Mouse (Mus musculus) thymus, postnatal 14 days (tissue): ENCODE measurements around the gene Dmap1.

ENCODE experiments used
- DNase-seq: peaks from one replicate; pipeline ENCODE4 v3.0.0; 2021

The Dmap1 gene

DNA sequence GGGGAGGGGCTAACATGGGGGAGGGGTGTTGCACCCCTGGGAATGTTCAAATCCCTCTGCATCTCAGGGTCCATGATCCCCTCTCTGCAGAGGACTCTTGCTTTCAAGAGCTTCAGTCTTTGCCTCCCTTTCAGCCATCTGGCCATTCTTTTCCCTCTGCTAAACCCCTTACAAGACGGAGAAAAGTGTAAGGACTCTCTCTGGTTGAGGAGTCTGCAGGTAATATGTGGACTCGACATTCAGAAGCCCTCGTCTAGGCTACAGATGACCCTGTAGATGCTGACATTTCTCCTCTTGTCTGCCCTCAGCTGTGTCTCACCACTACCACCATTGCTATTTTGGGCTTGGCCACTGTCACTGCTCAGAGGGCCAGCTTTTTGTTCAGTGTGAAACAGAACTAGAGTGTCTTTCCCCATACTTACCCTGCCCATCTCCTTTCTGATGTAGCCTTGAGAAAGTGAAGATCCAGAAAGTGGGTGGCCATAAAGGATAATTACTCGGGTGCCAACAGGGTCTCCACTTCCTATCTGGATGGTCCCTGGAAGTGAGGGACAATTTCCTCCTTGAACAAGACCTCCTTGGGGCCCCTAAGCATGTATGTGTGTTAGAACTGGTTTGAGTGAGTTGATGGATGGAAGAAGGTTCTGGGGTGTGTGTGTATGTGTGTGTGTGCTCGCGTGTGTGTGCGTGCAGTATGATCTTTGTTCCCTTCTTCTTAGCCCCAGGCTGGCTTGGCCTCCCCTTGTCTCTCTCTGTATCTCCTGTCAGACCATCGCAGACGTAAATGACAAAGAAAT, 27.2 kb downstream of the Dmap1 start:
- no peak for DNase-seq

DNA sequence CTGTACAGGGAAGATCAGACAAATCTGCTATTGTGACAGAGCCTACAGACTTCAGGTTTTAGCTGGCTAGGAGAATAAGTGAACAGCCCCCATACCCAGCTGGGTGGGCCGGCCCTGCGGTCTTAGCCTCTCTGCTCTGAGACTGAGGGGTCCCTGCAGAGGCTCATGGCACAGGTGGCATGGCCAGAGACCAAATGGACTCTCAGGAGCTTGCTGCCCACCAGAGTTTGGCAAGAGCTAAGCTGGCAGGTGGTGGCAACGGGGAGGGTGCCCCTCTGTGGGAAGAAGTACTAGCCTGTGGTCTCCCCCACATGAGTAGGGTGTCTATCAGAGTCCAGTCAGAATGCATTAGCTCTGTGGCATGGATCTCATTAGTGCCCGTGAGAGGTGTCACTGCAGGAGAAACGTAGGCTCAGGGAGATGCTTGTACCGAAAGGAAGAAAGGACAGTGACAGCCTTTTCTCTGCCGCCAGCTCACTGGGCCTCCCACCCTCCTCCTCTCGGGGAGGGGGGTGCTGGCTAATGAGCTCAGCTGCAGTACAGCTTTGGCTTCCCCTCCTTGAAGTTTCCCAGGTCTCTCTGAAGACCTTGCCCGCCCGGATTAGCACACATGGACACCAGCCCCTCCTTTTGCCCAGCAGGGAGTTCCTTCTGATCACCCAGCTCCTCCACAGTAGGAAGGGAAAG, 27.9 kb downstream of the Dmap1 start:
- DNase-seq, result no peak

DNA sequence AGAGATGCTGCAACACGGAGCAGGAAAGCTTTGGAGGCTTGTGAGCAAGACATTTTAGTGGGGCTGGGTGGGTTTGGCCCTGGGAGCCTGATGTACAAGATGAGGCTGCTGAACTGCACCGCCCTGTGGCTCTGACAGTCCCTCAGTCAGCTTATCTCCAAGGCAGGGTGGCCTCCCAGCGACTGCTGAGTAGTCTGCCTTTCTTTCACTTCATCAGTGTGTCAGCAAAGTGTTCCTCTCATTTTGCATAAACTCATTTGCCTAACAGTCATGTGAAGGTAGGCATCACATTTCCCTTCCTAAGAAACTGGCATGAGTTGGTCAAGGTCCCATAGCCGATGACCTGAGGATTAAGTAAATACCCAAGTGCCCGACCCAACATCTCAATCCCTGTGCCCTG, 29.3 kb downstream of the Dmap1 start:
- no peak for DNase-seq

DNA sequence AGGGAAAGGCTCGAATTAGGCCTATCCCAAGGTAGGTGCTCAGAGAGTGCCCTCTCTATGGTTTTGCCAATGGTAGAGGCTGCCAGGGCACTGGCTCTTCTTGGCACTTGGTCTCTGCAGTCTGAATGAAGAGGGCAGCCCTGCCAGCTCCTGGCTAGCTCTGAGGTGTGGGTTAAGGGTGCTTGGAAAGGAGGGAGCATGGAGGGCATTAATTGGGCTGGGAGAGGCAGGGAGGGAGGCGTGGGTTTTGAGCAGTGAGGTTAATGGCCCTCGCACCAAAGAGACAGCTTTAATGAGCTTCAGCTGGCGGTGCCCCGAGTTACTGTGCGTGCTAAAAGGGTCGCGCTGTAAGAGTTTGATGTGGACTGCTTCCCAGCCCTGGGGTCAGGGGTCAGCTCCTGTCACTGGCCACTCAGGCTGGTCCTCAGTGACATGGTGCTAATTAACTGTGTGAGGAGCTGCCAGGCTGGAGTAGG, 30.4 kb downstream of the Dmap1 start:
- DNase-seq, result no peak

DNA sequence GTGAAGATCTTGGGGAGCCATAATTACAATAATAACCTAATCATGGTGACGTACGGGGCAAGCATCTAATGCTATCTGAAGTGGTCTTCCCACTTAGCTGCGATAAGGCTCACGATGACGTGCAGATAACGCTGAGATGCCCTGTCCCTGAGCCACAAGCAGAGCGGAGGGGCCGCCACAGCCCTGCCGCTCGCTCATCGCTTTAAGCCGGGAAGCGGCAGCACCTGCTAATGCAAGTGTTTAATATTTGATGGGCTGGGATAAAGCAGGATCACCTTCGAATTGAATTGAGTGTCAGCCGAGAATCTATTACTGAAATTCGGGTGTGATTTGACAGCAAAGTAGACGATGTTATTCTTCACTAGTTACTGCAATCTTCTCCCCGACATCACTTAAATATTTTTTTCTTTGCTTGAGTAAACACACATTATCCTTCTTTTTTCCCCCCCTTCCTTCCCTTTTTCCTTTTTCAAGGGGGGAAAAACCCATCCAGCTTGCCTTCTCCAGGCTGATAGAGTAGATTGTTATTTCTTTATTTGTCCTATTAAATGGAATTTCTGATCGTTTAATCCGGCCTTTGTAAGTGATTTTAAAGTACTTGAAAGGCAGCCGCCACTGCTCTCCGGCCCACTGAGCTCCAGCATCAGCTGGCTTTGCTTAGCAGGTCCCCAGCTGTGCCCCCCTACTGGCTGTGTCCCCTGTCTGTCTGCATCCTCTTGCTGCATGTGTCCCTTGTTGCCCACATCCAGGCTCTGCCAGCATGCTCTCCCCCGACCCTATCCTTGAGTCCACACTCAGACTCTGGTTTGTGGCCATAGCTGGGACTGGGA, 34.9 kb downstream of the Dmap1 start:
- DNase-seq, result no peak

DNA sequence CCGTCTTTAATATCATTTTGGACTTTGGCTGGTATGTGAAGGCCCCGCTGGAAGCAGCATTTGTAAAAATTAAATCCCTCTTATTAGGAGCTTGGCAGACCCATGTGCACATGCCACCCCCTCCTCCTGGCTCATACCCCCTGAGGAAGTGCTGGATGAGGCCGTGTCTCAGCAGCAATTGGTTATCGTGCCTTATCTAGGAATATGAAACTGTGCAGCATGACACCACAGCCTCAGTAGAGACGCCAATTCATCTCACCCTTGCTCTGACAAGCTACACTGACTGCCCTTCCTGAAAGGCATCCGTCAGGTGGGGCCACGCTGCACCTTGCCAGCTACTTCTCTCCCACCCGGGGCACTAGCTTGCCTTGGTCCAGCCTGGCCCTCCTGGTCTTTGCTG, 35.6 kb downstream of the Dmap1 start:
- no peak for DNase-seq

DNA sequence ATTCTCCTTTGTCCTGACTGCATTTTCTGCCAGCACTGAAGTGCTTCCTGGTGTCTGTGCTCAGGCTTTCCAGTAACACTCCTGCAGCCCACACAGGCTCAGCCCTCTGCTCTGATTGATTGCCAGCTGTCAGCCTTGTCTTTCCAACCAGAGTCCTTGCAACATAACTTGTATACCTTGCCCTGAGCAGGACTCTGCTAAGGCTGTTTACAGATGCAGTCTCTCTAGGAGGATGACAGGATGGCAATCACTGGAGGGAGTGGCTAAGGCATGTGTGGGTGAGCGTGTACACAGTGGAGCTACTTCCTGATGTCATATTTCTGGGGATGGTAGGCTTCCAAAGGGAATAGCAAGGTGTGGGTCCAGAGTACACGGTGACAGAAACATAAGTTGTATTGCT, 36.2 kb downstream of the Dmap1 start:
- DNase-seq, result no peak

DNA sequence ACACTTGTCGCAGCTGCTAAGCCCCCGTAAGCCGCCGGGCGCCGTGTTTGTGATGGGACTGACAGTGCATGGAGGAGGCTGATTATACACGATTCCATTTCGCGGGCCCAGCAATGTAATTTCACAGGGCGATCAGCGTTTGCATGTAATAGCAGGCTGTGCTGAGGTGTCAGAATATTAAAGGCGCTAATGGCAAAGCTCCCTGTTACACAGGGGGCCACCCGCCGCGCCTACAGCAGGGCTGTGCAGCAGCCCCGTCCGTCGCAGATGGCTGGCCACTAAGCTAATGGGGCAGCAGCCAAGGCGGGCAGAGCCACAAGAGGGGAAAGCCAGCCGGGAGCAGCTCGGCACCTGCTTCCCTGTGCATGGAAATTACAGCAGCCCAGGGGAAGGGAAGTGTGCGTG, 37.0 kb downstream of the Dmap1 start:
- DNase-seq, result no peak

DNA sequence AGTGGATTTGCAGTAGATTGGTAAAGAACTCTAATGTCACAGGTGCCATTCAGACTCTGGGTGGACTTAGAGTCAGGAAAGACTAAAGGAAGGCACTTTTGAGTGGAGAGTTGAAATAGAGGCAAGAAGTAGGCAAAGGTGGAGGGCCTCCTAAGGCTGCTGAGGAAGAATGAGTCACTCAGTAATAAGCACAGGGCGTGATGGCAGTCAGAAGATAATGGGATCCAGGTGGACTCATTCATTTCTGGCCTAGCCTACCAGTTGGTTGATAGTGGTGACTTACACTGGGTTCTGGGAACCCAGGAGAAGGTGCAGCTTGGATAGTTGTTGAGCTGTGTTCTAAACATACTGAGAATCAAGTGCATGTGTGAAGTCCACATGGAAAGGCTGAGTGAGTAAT, 40.3 kb downstream of the Dmap1 start:
- no peak for DNase-seq

DNA sequence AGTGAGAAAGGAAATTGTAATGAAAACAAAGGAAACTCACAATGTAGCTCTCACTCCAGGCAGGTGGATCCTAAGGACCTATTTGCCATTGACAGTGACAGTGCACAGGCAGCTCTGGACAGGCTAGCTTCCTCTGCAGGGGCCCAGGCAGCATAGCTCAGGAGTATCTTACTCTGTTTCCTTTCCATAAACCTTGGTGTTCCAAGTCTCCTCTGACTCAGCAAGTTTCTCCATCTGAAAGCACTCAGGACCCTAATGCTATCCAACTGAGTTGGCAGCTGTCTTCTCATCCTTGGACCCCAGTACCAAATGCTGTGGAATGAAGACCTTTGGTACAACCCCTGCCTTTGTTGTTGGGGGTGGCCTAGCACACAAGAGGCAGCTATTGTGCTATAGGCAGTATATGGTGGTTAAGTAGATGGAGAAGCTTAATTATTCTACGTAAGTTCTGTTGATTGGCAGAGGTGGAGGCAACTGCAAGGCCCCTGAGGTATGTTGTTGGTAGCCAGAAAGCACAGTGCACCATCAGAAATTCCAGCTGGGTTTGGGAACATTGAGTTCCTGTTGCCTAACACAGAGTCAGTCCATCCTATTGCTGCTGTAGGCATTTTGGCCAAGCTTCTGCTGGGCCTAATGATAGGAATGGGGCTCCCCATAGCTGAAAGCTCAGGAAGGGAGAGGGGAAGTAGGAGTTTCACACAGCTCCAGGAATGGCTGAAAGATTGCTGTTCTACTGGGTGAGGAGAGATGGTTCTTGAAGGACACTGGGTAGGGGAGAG, 41.0 kb downstream of the Dmap1 start:
- DNase-seq, result no peak

DNA sequence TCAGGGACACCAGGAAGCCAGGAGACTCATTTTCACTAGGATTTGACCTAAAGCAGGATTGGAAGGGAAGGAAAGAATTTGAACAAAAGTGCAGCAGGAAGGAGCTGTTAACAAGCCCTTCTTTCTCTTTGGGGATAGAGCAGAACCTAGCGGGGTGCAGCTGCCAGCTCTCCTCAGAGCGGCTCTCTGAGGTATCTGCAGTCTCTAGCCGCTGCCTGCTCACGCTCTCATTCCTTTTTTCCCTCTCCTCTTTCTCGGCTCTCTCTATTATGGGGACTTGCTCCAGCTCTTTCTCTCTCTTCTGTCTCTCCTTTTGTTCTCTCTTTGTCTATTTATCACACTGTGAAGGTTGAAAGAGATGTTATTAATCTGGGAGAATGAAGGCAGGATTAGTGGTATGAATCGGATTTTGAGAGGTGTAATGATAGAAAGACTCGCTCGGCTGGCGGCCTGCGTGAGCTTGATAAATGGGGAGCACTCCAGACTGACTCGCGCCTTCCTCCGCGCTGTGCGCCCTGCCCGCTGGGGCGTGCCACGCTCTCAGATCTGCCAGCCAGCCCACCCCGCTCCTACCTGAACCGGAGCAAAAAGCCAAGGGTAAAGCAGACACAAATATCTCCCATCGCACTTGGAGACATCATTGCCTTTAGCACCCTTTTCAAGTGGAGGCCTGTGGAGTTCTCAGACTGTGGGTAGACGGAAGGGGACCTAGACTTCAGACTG, 45.0 kb downstream of the Dmap1 start:
- no peak for DNase-seq

DNA sequence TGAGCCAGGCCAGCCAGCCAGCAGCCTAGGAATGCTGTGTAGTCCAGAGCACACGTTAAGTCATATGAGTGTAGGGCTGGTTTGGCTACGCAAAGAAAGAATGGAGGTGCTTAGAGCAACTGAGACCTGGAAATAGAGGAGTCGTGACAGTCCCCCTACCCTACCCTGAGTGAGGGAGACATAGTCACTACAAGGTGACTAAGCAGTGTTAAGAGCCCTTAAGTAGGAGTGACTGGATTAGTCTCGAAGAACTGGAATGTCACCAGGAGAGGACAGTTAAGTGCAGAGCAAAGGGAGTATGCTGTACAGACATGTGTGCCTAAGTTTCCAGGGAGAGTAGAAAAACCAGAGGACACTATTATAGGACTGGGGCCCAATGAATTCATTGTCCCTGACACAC, 45.9 kb downstream of the Dmap1 start:
- DNase-seq, result no peak

DNA sequence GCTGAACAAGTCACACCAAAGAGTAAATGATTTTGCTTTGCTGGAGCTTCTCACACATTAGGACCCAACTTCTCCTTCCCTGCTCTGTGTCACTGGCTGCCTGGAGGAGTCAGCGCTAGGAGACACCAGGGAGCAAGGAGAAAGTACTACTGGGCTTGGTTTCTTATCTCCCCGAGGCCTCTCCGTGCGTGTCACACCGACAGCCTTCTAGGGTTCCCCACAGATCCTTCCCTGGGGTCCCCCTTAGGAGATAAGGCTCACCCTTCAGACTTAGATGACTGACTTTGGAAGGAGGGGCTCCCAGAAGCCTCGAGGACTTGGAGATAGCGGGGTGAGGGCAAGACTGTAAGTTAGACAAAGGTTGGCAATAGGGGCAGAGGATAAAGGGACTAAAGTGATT, 47.4 kb downstream of the Dmap1 start:
- no peak for DNase-seq

DNA sequence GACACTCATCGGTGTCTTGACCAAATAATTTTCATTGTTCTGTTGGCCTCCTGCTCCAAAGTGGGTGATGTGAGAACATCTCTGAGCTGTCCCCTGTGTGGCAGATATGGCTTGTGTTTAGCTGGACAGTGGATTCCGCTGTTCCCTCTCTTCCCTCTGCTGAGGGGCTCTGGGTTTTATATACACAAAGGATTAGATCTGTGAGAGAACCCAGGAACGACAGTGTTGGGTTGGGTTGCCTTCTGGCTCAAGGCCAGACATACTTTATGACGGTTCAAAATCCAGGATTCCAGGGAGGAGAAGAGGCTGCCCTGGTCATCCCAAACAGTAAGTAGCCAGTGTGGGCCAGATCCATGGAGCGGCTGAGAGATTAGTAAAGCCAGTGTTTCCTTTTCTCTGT, 48.5 kb downstream of the Dmap1 start:
- DNase-seq, result no peak

DNA sequence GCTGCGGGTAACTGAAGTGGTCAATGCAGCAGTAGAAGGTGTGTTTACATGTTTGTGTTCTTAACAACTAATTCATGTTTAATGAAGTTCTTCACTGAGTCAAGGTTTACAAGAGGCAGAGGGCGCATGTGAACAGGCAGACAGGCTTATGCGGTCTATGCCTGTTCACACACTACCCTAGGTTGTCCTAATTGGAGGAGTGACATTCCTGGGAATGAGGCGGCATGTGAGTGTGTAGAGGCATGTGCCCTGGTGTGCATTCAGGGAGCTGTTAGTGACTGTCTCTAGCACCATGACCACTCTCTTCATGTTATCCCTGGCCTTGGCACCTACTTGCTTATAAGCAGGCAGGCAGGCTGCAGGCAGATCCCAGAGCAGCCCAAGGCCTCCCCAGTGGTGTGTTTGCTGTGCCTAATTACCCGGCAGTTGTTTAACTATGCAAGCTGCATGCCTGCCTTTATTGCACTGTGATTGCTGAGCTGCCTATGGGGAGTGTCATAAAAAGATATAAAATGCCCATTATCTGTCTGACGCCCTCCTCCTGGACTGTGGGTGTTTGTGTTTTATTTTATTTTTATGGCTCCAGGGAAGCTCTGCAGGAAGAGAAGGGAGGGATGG, 51.9 kb downstream of the Dmap1 start:
- no peak for DNase-seq

DNA sequence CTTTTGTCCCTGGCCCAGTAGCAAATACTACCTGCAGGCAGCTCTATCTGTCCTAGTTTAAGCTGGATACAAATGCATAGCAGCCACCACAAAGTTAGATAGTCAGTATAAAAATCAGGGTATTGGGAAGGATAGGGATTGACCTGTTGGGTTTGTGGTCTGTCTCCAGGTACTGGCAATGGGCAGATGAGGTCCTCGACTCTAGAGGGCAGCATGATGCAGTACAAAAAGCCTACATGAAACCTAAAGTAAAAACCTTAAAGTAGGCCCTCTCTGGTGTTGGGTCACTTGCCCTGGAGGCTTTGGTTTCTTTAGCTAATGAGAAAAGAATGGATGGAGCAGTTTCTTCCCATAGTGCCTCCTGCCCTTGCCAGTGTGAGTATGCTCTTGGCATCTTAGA, 53.6 kb downstream of the Dmap1 start:
- no peak for DNase-seq
